Mouse (Mus musculus) c-Kit-positive CD71-positive TER-119-negative erythroid progenitor cells, embryonic 14.5 days (primary cell): Measurements from ENCODE around the gene Vmn2r90.
"Not testable (repeated sequence)": the region's sequence is repeated elsewhere in the genome, so short reads cannot be mapped to it uniquely, and the experiment has no call there.

Source experiments
- DNase-seq: peaks from one replicate; pipeline ENCODE4 v3.0.0-alpha.2; 2013; ENCODE audit warnings: low read depth

Gene Vmn2r90

GRCm38 (mm10) chr17:17703447-17703846 is at the start of gene Vmn2r90:
Gene Vmn2r90, plus strand, starts transcription at chr17:17703747.
- DNase-seq, result no peak

- DNase-seq, result no peak
Observed at GRCm38 (mm10) chr17:17654997-17655828, 48.3 kb upstream of the Vmn2r90 start.

GRCm38 (mm10) chr17:17655829-17656176 is 47.7 kb upstream of the Vmn2r90 start:
- DNase-seq, result no peak

GRCm38 (mm10) chr17:17678781-17679180 is 24.8 kb upstream of the Vmn2r90 start:
- DNase-seq, result no peak

GRCm38 (mm10) chr17:17690659-17691058 is 12.9 kb upstream of the Vmn2r90 start:
- no peak for DNase-seq

GRCm38 (mm10) chr17:17732396-17732795 is 28.8 kb downstream of the Vmn2r90 start:
- DNase-seq, result not testable (repeated sequence)

GRCm38 (mm10) chr17:17738635-17739034 is 35.1 kb downstream of the Vmn2r90 start:
- no peak for DNase-seq

GRCm38 (mm10) chr17:17739300-17739699 is 35.8 kb downstream of the Vmn2r90 start:
- DNase-seq, result not testable (repeated sequence)

GRCm38 (mm10) chr17:17739936-17740335 is 36.4 kb downstream of the Vmn2r90 start:
- DNase-seq, result not testable (repeated sequence)

- DNase-seq, result not testable (repeated sequence)
Observed at GRCm38 (mm10) chr17:17741516-17741915, 38.0 kb downstream of the Vmn2r90 start.

- peak; percentile 14 for DNase-seq
Observed at GRCm38 (mm10) chr17:17749371-17749770, 45.8 kb downstream of the Vmn2r90 start.

- no peak for DNase-seq
Observed at GRCm38 (mm10) chr17:17762614-17763293, 59.2 kb downstream of the Vmn2r90 start.

- DNase-seq, result no peak
Observed at GRCm38 (mm10) chr17:17764206-17764605, 60.7 kb downstream of the Vmn2r90 start.

- DNase-seq, result peak; percentile 36
Observed at GRCm38 (mm10) chr17:17766481-17766880, 62.9 kb downstream of the Vmn2r90 start.
